Mouse (Mus musculus) intestine, embryonic 14.5 days (tissue): Measurements from ENCODE around the gene Tmco2. TPM values are rescaled to one million over a fixed set of nuclear protein-coding genes. Genes with fewer than 3 reads are reported as not detected.
"Not testable (repeated sequence)": the region's sequence is repeated elsewhere in the genome, so short reads cannot be mapped to it uniquely, and the experiment has no call there.

ENCODE experiments used
- ATAC-seq: fragments of 200-750 bp; cut with Nextera tagmentation; replicated peaks from 2 replicates; pipeline ENCODE4 v1.8.0; 2017; ENCODE audit warnings: low read depth, moderate number of reproducible peaks, moderate TSS enrichment, moderate library complexity; ENCODE audit not compliant: low FRiP score, low TSS enrichment
- DNase-seq: peaks from one replicate; pipeline ENCODE4 v3.0.0-alpha.2; 2018; ENCODE audit warnings: low spot score
- H3K27ac ChIP-seq: fragments of 300-500 bp; sonication (generic); 2 replicates; pipeline ENCODE4 v1.5.1; 2014; ENCODE audit warnings: low read depth, mild to moderate bottlenecking, control low read depth
- H3K27me3 ChIP-seq: fragments of 300-500 bp; sonication (generic); replicated peaks from 2 replicates; pipeline ENCODE4 v1.6.1; 2014; ENCODE audit warnings: low read length, control low read depth; ENCODE audit not compliant: control insufficient read depth, insufficient read depth
- H3K36me3 ChIP-seq: fragments of 300-500 bp; sonication (generic); 2 replicates; pipeline ENCODE4 v1.6.1; 2014; ENCODE audit warnings: low read length, control low read depth; ENCODE audit not compliant: control insufficient read depth, insufficient read depth
- H3K4me1 ChIP-seq: fragments of 300-500 bp; sonication (generic); replicated peaks from 2 replicates; pipeline ENCODE4 v1.6.1; 2014; ENCODE audit warnings: low read length, control low read depth, mixed read lengths; ENCODE audit not compliant: control insufficient read depth, insufficient read depth
- H3K4me2 ChIP-seq: fragments of 300-500 bp; sonication (generic); 2 replicates; pipeline ENCODE4 v1.6.1; 2014; ENCODE audit warnings: low read length
- H3K4me3 ChIP-seq: fragments of 300-500 bp; sonication (generic); 2 replicates; pipeline ENCODE4 v1.5.1; 2014; ENCODE audit warnings: low read depth, low read length, control low read depth, mixed read lengths
- H3K9ac ChIP-seq: fragments of 300-500 bp; sonication (generic); 2 replicates; pipeline ENCODE4 v1.6.1; 2014; ENCODE audit warnings: mild to moderate bottlenecking, low read length
- H3K9me3 ChIP-seq: fragments of 300-500 bp; sonication (generic); 2 replicates; pipeline ENCODE4 v1.6.1; 2016; ENCODE audit warnings: low read length, control low read depth; ENCODE audit not compliant: control insufficient read depth
- WGBS: fragments of 180-500 bp; shearing (Covaris S2); extraction: QIAGEN DNeasy Blood & Tissue Kit; methylation state at CpG from one replicate; pipeline ENCODE4 v1.1.7; 2014; 5-methylcytosine and 5-hydroxymethylcytosine counted together
- polyA plus RNA-seq: library from polyadenylated mRNA; unstranded; fragments of >200 nt; fragmentation: Nextera tagmentation; extraction: Ambion mirVana; gene quantifications from 2 replicates; pipeline ENCODE4 v1.2.1, GENCODE M21; 2014

Gene Tmco2
- polyA plus RNA-seq, 1 experiment from 2014 or later = not detected

DNA sequence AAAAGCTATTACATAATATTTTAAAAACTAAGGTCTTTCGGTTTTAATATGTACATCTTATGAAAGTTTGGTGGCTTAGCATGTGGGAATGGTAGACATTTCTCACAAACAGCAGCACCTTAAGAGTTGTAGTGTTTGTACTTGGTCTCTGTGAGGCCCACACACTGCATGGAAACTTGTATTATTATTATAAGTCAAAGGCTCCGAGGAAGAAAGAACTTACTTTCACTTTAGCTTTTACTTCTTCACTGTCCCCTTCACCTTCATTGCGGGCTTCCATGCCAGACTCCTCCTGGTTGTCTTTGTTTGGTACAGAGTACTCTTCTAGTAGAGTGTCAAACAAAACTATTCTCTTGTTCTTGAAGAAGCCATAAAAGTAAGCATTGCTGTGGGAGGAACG lies 34.8 kb downstream of the Tmco2 start:
- 91% methylated on average over 4 of the region's 4 CpGs for WGBS
- H3K27ac ChIP-seq = no peak overlapping the region
- no peaks in the 10 kb centered on the region for H3K27me3 ChIP-seq
- H3K4me3 ChIP-seq = no peak overlapping the region
- H3K9me3 ChIP-seq = no peaks in the 10 kb centered on the region
- ATAC-seq = no peak
- DNase-seq = no peak
- H3K4me1 ChIP-seq = no peaks in the 10 kb centered on the region
- H3K36me3 ChIP-seq = peaks cover 66% of the 10 kb centered on the region
- no peak overlapping the region for H3K4me2 ChIP-seq
- no peak overlapping the region for H3K9ac ChIP-seq

GRCm38 (mm10) chr4:121065336-121065735 lies 43.7 kb downstream of the Tmco2 start:
- no peak for DNase-seq
- no peak overlapping the region for H3K4me2 ChIP-seq
- H3K4me3 ChIP-seq = no peak overlapping the region
- H3K27me3 ChIP-seq = no peaks in the 10 kb centered on the region
- H3K9ac ChIP-seq = no peak overlapping the region
- no peaks in the 10 kb centered on the region for H3K9me3 ChIP-seq
- 68% methylated on average over 2 of the region's 2 CpGs for WGBS
- peaks cover 76% of the 10 kb centered on the region for H3K36me3 ChIP-seq
- H3K27ac ChIP-seq = no peak overlapping the region
- H3K4me1 ChIP-seq = no peaks in the 10 kb centered on the region
- no peak for ATAC-seq

DNA sequence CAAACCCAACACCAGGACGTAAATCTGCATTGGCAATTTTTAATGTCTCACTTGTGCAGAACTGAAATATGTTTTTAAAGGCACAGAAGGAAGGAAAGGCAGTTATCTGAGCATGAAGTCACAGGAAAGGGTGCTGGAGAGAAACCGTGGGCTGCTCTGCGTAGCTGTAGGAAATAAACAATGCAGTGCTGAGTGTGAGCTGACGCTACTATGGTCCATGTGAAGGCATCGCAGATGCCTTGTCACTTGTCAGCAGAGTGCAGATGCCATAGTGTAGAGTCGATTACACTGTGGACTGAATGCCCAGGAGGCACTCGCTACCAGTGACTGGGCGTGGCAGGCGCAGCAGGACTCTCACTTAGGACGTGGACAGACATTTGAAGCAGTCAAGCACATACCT lies 49.8 kb downstream of the Tmco2 start:
- not testable (repeated sequence) for H3K4me1 ChIP-seq, ATAC-seq, H3K4me2 ChIP-seq, H3K9me3 ChIP-seq, H3K27ac ChIP-seq, H3K9ac ChIP-seq, DNase-seq, H3K27me3 ChIP-seq, H3K4me3 ChIP-seq
- H3K36me3 ChIP-seq = peaks cover 45% of the 10 kb centered on the region
- 85% methylated on average over 10 of the region's 10 CpGs for WGBS

DNA sequence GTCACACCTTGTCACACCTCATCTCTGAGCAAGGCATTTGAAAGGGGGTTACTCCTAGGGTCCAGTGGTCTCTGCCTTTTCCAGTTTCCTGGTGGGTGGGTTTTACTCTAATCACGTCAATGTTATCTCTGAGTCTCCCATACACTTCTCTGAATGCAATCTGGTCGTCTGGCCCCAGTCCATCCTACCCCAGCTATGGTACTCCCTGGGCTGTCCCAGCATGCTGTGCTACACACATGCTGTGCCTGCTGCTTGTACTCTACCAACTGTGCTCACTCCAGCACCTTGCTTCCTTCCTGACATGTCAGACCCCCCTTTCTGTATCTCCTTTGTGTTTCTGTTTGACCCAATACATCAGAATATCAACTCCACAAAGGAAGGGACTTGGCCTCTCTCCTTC lies 52.0 kb downstream of the Tmco2 start:
- Histone ChIP-seq H3K4me2 (no peak overlapping the region), H3K9me3 (no peaks in the 10 kb centered on the region), H3K9ac (no peak overlapping the region), H3K36me3 (peaks cover 31% of the 10 kb centered on the region), H3K4me1 (no peaks in the 10 kb centered on the region), H3K27ac (no peak overlapping the region), H3K27me3 (no peaks in the 10 kb centered on the region), H3K4me3 (no peak overlapping the region)
- ATAC-seq (no peak), DNase-seq (no peak)
- WGBS = 64% methylated on average over 2 of the region's 2 CpGs

- Histone ChIP-seq H3K4me3 (no peak overlapping the region), H3K27me3 (no peaks in the 10 kb centered on the region), H3K9ac (no peak overlapping the region), H3K36me3 (peaks cover 25% of the 10 kb centered on the region), H3K9me3 (no peaks in the 10 kb centered on the region), H3K27ac (no peak overlapping the region), H3K4me1 (no peaks in the 10 kb centered on the region), H3K4me2 (no peak overlapping the region)
- DNase-seq (no peak), ATAC-seq (no peak)
- 61% methylated on average over 3 of the region's 3 CpGs for WGBS
Measured at GRCm38 (mm10) chr4:121056342-121056741, 52.7 kb downstream of the Tmco2 start.

Other genes with a start within 250 kb of the Tmco2 start
- 22.4 and 24.3 TPM in 2 replicates for gene Exo5, start 184.2 kb downstream of the Tmco2 start, polyA plus RNA-seq
- 6.4 and 6.5 TPM in 2 replicates for gene Zfp69, start 157.5 kb downstream of the Tmco2 start, polyA plus RNA-seq
- 14.7 and 17.2 TPM in 2 replicates for gene Smap2, start 92.0 kb downstream of the Tmco2 start, polyA plus RNA-seq
- gene Col9a2, start 69.8 kb downstream of the Tmco2 start, polyA plus RNA-seq = 7.7 and 8.6 TPM in 2 replicates
- 26.6 and 28.4 TPM in 2 replicates for gene Zmpste24, start 11.0 kb downstream of the Tmco2 start, polyA plus RNA-seq
- 20.7 and 22.7 TPM in 2 replicates for gene Rlf, start 105.9 kb upstream of the Tmco2 start, polyA plus RNA-seq
- gene Gm12888, start 215.7 kb upstream of the Tmco2 start, polyA plus RNA-seq = not detected in 2 replicates